8 mouse cellular contexts compared by ENCODE assay signal in genomic region chr3:81039131-81039653, GRCm38 (mm10). TPM values are rescaled to one million over a fixed set of nuclear protein-coding genes. Genes with fewer than 3 reads are reported as not detected.
DNase-seq lines count a peak whose midpoint lies in the region; ATAC-seq lines count a peak whose summit lies in the region.

No protein-coding gene starts in this region.

- no peak overlapping the region; the same call in 1 of the 2 replicates for H3K9ac ChIP-seq in heart, embryonic 12.5 days
- H3K9ac ChIP-seq in midbrain, embryonic 14.5 days (replicated peaks; ENCODE audit: low read length), result no peak overlapping the region
- H3K9ac ChIP-seq in stomach, embryonic 16.5 days (ENCODE audit: low read length), result no peak overlapping the region

- H3K4me1 ChIP-seq in heart, embryonic 12.5 days (replicated peaks), result peaks cover 13% of the 10 kb centered on the region
- peaks cover 12% of the 10 kb centered on the region; the same call in 1 of the 2 replicates for H3K4me1 ChIP-seq in midbrain, embryonic 14.5 days (ENCODE audit: control insufficient read depth, insufficient read depth, low read length)
- H3K4me1 ChIP-seq in stomach, embryonic 16.5 days (ENCODE audit: control insufficient read depth, insufficient read depth, low read length), result peaks cover 5% of the 10 kb centered on the region; the same call in 1 of the 2 replicates

- no peak for ATAC-seq in heart, embryonic 12.5 days (ENCODE audit: insufficient number of reproducible peaks, low FRiP score)
- no peak for ATAC-seq in midbrain, embryonic 14.5 days (ENCODE audit: low FRiP score, low TSS enrichment)
- ATAC-seq in stomach, embryonic 16.5 days (ENCODE audit: insufficient read depth, low FRiP score), result no peak

- H3K27me3 ChIP-seq in heart, embryonic 12.5 days (replicated peaks), result no peaks in the 10 kb centered on the region
- no peaks in the 10 kb centered on the region for H3K27me3 ChIP-seq in midbrain, embryonic 14.5 days (ENCODE audit: control insufficient read depth, insufficient read depth, low read length)
- no peaks in the 10 kb centered on the region for H3K27me3 ChIP-seq in stomach, embryonic 16.5 days (ENCODE audit: control insufficient read depth, insufficient read depth, low read length)

- no peak overlapping the region for H3K27ac ChIP-seq in heart, embryonic 12.5 days (ENCODE audit: poor library complexity, severe bottlenecking)
- no peak overlapping the region for H3K27ac ChIP-seq in midbrain, embryonic 14.5 days (replicated peaks; ENCODE audit: low read depth, low read length)
- H3K27ac ChIP-seq in stomach, embryonic 16.5 days (ENCODE audit: low read length), result peak overlapping the region; percentile 30; the same call in 1 of the 2 replicates

- H3K4me3 ChIP-seq in heart, embryonic 12.5 days, result peak overlapping the region; percentile 6; the same call in 1 of the 2 replicates
- no peak overlapping the region for H3K4me3 ChIP-seq in midbrain, embryonic 14.5 days (replicated peaks; ENCODE audit: low read depth, low read length)
- H3K4me3 ChIP-seq in stomach, embryonic 16.5 days (replicated peaks; ENCODE audit: low read length), result peak overlapping the region; percentile 23; the same call in 1 of the 2 replicates

- DNase-seq in adrenal gland, postnatal 10 days, result peak; percentile 14
- DNase-seq in adrenal gland, postnatal 25 days, result no peak
- DNase-seq in CD4-positive helper T cell, adult 2 months (ENCODE audit: low read depth, low spot score), result peak; percentile 15
- DNase-seq in embryo, embryonic 10.5 days (ENCODE audit: low spot score), result peak; percentile 81
- peak; percentile 9 to 23 for DNase-seq in layer of hippocampus, adult 8-10 months (ENCODE audit: low spot score in 2 of 2)
- peak; percentile 81 for DNase-seq in midbrain, embryonic 14.5 days

- H3K36me3 ChIP-seq in heart, embryonic 12.5 days, result no peaks in the 10 kb centered on the region
- no peaks in the 10 kb centered on the region for H3K36me3 ChIP-seq in midbrain, embryonic 14.5 days (ENCODE audit: control insufficient read depth, insufficient read depth, low read length)
- no peaks in the 10 kb centered on the region for H3K36me3 ChIP-seq in stomach, embryonic 16.5 days (ENCODE audit: control insufficient read depth, insufficient read depth, low read length)

- H3K9me3 ChIP-seq in heart, embryonic 12.5 days (replicated peaks), result no peaks in the 10 kb centered on the region
- no peaks in the 10 kb centered on the region for H3K9me3 ChIP-seq in midbrain, embryonic 14.5 days (ENCODE audit: control insufficient read depth, low read length)
- no peaks in the 10 kb centered on the region for H3K9me3 ChIP-seq in stomach, embryonic 16.5 days (replicated peaks; ENCODE audit: control insufficient read depth, low read length)

- 28% methylated on average over 2 of the region's 2 CpGs for WGBS in heart, embryonic 12.5 days
- WGBS in midbrain, embryonic 14.5 days, result 62% methylated on average over 2 of the region's 2 CpGs
- 24% methylated on average over 2 of the region's 2 CpGs for WGBS in stomach, embryonic 16.5 days

- H3K4me2 ChIP-seq in heart, embryonic 12.5 days, result peak overlapping the region; percentile 51
- H3K4me2 ChIP-seq in midbrain, embryonic 14.5 days (ENCODE audit: low read length), result peak overlapping the region; percentile 96
- peak overlapping the region; percentile 34 for H3K4me2 ChIP-seq in stomach, embryonic 16.5 days (ENCODE audit: low read depth, low read length)

RNA-seq across cellular contexts. Expression of gene Pdgfc, which starts 3.0 kb away (rescaled TPM):
- total RNA-seq in adrenal gland, postnatal 10 days (2021), result 10 to 100 TPM; 10.4 to 11.3 TPM
- 6.8 and 7.9 TPM in 2 replicates for total RNA-seq in adrenal gland, postnatal 25 days (2021)
- 7.3 and 7.5 TPM in 2 replicates for polyA plus RNA-seq in heart, embryonic 12.5 days (2016; fragmentation: Nextera tagmentation; extraction: Ambion mirVana)
- 1 to 10 TPM; 4.8 to 6.2 (median 5.7) TPM for total RNA-seq in layer of hippocampus, adult 8-10 months (2022)
- 5.4 and 6.3 TPM in 2 replicates for polyA plus RNA-seq in midbrain, embryonic 14.5 days (2014; fragmentation: Nextera tagmentation; extraction: Ambion mirVana)
- 15.5 and 16.2 TPM in 2 replicates for polyA plus RNA-seq in stomach, embryonic 16.5 days (2015; fragmentation: Nextera tagmentation; extraction: Ambion mirVana)

Comparison
In these comparisons a context has a peak if more than half of its experiments do, and no peak if none do; other contexts are left out.
1. H3K4me2 ChIP-seq: peak in every context shown above with its lines; median percentile 96 in midbrain, embryonic 14.5 days; 51 in heart, embryonic 12.5 days; 34 in stomach, embryonic 16.5 days.